Mouse (Mus musculus): ENCODE results near the gene Smyd2. TPM values are rescaled to one million over a fixed set of nuclear protein-coding genes. Genes with fewer than 3 reads are reported as not detected.
A peak's percentile ranks its signal among the peaks of the same experiment; 100 is the strongest.

Smyd2 gene
- 73.9 and 84.4 TPM in 2 replicates for polyA plus RNA-seq (2014; fragmentation: Nextera tagmentation; extraction: Ambion mirVana)

DNA sequence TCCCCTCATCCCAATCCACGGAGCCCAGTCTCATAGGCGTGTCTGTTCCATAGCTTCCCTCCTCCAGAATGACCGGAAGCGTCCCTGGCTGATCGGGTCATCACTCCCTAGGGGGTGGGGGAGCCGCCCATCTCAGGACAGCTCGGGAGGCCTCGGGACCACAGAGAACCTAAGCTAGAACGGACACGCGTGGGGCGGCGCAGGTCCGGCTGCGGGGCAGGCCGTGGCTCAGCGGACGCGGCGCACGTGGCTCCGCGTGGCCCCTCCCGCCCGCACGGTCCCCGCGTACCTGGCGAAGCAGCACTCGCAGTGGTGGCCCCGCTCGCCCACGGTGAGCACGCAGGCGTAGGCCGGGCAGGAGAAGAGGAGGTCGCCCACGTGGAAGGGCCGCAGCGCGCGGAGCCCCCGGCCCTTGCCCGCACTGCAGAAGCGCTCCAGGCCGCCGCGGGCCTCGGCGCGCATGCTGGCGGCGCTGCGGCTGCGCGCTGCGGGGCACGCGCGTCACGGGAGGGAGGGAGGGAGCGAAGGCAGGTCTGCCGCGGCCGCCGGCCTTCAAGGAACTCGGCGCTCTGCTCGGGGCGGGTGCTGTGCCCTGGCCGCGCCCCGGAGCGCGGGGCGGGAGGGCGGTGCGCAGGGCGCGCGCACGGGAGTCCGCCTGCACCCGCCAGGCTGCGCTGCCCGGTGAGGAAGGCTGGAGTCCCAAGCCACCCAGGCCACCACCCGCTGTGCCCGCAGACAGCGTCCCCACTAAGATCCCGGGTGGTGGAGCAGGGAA is at the start of gene Smyd2:
Gene Smyd2, minus strand, starts transcription at position 546 of the 775 bp plus-strand sequence.
- Histone ChIP-seq H3K9me3 (ENCODE audit: control insufficient read depth, low read length) (no peaks in the 10 kb centered on the region), H3K36me3 (replicated peaks; ENCODE audit: control insufficient read depth, insufficient read depth) (no peaks in the 10 kb centered on the region), H3K27me3 (ENCODE audit: control insufficient read depth, insufficient read depth, low read length) (no peaks in the 10 kb centered on the region), H3K9ac (peak within 1 kb of the TSS; percentile 77), H3K4me2 (replicated peaks) (peak within 1 kb of the TSS; percentile 85), H3K27ac (peak within 1 kb of the TSS; percentile 59), H3K4me3 (replicated peaks; ENCODE audit: low read length) (peak within 1 kb of the TSS; percentile 79), H3K4me1 (replicated peaks; ENCODE audit: control insufficient read depth, insufficient read depth, low read length) (peaks cover 14% of the 10 kb centered on the region; the same call in 1 of the 2 replicates)
- DNase-seq (ENCODE audit: low spot score) (peak; percentile 79), ATAC-seq (ENCODE audit: low FRiP score) (peak; percentile 86)
- WGBS = under 1% methylated on average over 57 of the region's 90 CpGs

DNA sequence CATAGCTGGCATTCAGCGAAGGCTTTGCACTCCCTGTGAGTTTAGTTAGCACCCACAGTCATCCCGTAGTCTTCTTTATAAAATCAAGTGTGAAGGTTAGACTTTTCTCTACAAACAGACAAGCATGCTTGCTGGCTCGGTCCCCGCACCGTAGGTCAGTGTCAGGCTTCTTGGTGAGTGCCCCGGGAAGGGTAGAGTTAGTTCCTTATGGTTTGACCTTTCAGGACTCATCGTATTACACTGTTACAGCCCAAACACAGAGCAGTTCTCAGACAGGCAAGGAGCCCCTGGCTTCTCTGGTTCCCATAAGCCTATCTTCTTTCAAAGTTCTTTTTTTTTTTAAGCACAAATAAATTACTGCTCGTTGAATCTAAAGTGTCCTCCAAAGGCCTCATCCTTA is 48.2 kb upstream of the Smyd2 start:
- H3K9me3 ChIP-seq (ENCODE audit: control insufficient read depth, low read length) = no peaks in the 10 kb centered on the region
- ATAC-seq (ENCODE audit: low FRiP score) = no peak
- H3K9ac ChIP-seq = no peak overlapping the region
- DNase-seq (ENCODE audit: low spot score) = no peak
- H3K4me1 ChIP-seq (replicated peaks; ENCODE audit: control insufficient read depth, insufficient read depth, low read length) = no peaks in the 10 kb centered on the region
- no peaks in the 10 kb centered on the region for H3K27me3 ChIP-seq (ENCODE audit: control insufficient read depth, insufficient read depth, low read length)
- 89% methylated on average over 8 of the region's 8 CpGs for WGBS
- no peaks in the 10 kb centered on the region for H3K36me3 ChIP-seq (replicated peaks; ENCODE audit: control insufficient read depth, insufficient read depth)
- no peak overlapping the region for H3K27ac ChIP-seq
- H3K4me3 ChIP-seq (replicated peaks; ENCODE audit: low read length) = no peak overlapping the region
- H3K4me2 ChIP-seq (replicated peaks) = no peak overlapping the region

DNA sequence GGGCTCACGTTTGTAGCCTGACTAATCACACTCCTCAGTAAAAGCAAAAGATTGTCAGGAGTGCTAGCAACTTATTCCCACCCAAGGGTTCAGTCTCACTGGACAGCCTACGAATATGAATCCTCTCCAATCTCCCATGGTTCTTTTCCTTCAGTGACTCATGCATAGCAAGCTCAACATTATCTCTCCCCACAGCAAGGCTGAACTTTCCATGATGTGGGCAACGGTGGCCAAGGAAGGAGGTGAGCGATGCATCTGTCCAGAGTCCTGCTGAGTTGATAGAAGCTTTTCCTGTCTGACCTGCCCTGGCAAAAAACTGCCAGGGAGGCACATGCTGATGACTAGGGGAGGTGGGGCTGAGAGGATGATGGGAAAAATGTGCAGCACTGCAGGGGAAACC is 45.9 kb upstream of the Smyd2 start:
- H3K36me3 ChIP-seq (replicated peaks; ENCODE audit: control insufficient read depth, insufficient read depth) = no peaks in the 10 kb centered on the region
- no peak overlapping the region for H3K9ac ChIP-seq
- H3K27me3 ChIP-seq (ENCODE audit: control insufficient read depth, insufficient read depth, low read length) = no peaks in the 10 kb centered on the region
- no peak overlapping the region for H3K4me2 ChIP-seq (replicated peaks)
- DNase-seq (ENCODE audit: low spot score) (no peak), ATAC-seq (ENCODE audit: low FRiP score) (no peak)
- H3K4me3 ChIP-seq (replicated peaks; ENCODE audit: low read length) = no peak overlapping the region
- 83% methylated on average over 4 of the region's 4 CpGs for WGBS
- no peaks in the 10 kb centered on the region for H3K9me3 ChIP-seq (ENCODE audit: control insufficient read depth, low read length)
- no peak overlapping the region for H3K27ac ChIP-seq
- H3K4me1 ChIP-seq (replicated peaks; ENCODE audit: control insufficient read depth, insufficient read depth, low read length) = no peaks in the 10 kb centered on the region

DNA sequence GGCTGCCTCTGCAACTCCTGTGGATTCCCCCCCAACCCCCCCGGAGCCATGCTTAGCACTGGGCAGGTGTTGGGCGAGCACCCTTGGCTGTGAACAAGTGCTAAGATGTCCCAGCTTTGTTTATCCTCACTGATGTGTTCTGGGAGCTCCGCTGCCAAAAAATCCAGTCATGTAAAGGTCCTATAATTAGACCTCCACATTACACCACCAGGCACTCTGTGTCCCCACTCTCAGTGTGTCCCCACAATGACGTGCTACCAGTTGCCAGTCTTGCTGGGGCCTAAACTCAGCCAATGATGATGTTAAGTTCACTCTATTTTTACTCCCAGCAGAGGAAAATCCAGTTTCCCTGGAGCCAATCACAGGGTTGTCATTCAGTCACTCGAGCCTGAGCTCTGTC is 38.3 kb upstream of the Smyd2 start:
- DNase-seq (ENCODE audit: low spot score) (no peak), ATAC-seq (ENCODE audit: low FRiP score) (no peak)
- no peaks in the 10 kb centered on the region for H3K9me3 ChIP-seq (ENCODE audit: control insufficient read depth, low read length)
- no peak overlapping the region for H3K9ac ChIP-seq
- H3K27ac ChIP-seq = no peak overlapping the region
- no peak overlapping the region for H3K4me2 ChIP-seq (replicated peaks)
- no peaks in the 10 kb centered on the region for H3K27me3 ChIP-seq (ENCODE audit: control insufficient read depth, insufficient read depth, low read length)
- no peaks in the 10 kb centered on the region for H3K4me1 ChIP-seq (replicated peaks; ENCODE audit: control insufficient read depth, insufficient read depth, low read length)
- H3K4me3 ChIP-seq (replicated peaks; ENCODE audit: low read length) = no peak overlapping the region
- WGBS = 82% methylated on average over 5 of the region's 5 CpGs
- H3K36me3 ChIP-seq (replicated peaks; ENCODE audit: control insufficient read depth, insufficient read depth) = no peaks in the 10 kb centered on the region

DNA sequence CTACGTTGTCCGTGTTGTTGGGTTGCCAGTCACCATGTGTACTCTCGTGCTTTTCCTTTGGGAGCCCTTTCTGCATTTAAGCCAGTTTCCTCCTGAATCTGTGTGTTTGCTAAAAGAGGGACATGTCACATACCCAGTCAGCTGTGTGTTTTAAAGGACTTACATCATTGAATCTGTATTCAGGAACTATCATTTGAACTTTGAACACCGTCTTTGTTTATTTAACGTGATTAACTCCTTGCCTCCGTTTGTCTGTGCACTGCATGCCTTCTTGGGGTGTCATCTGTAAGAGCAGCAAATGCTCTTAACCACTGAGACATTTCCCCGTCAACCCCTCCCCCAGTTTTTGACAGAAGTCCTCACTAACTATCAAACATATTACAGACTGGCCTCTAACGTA is 37.6 kb upstream of the Smyd2 start:
- Histone ChIP-seq H3K9ac (no peak overlapping the region), H3K4me3 (replicated peaks; ENCODE audit: low read length) (no peak overlapping the region), H3K27ac (no peak overlapping the region), H3K36me3 (replicated peaks; ENCODE audit: control insufficient read depth, insufficient read depth) (no peaks in the 10 kb centered on the region), H3K4me1 (replicated peaks; ENCODE audit: control insufficient read depth, insufficient read depth, low read length) (no peaks in the 10 kb centered on the region), H3K9me3 (ENCODE audit: control insufficient read depth, low read length) (no peaks in the 10 kb centered on the region), H3K4me2 (replicated peaks) (no peak overlapping the region), H3K27me3 (ENCODE audit: control insufficient read depth, insufficient read depth, low read length) (no peaks in the 10 kb centered on the region)
- DNase-seq (ENCODE audit: low spot score) (no peak), ATAC-seq (ENCODE audit: low FRiP score) (no peak)
- 90% methylated on average over 8 of the region's 8 CpGs for WGBS

DNA sequence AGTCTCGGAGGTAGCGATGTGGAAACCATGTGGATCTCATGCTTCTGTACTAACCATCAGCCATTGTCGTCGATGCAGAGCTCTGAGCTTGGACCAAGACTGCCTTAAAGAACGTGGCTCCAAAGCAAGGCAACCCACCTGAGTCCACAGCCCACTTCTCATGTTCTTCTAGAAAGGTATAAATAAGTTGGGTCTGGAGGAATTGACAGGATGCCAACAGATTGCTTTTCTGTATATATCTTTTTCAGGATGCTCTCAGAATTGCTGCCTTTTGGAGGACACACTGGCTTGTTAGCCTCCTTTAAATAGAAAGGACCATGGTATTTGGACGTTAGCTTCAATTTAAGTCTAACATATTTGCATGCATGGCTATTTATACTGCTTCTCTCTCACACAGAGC is 29.7 kb upstream of the Smyd2 start:
- ATAC-seq (ENCODE audit: low FRiP score) (no peak), DNase-seq (ENCODE audit: low spot score) (no peak)
- H3K27ac ChIP-seq = no peak overlapping the region
- WGBS = 80% methylated on average over 6 of the region's 6 CpGs
- no peaks in the 10 kb centered on the region for H3K9me3 ChIP-seq (ENCODE audit: control insufficient read depth, low read length)
- H3K4me3 ChIP-seq (replicated peaks; ENCODE audit: low read length) = no peak overlapping the region
- H3K27me3 ChIP-seq (ENCODE audit: control insufficient read depth, insufficient read depth, low read length) = no peaks in the 10 kb centered on the region
- no peaks in the 10 kb centered on the region for H3K36me3 ChIP-seq (replicated peaks; ENCODE audit: control insufficient read depth, insufficient read depth)
- no peak overlapping the region for H3K4me2 ChIP-seq (replicated peaks)
- H3K9ac ChIP-seq = no peak overlapping the region
- no peaks in the 10 kb centered on the region for H3K4me1 ChIP-seq (replicated peaks; ENCODE audit: control insufficient read depth, insufficient read depth, low read length)

DNA sequence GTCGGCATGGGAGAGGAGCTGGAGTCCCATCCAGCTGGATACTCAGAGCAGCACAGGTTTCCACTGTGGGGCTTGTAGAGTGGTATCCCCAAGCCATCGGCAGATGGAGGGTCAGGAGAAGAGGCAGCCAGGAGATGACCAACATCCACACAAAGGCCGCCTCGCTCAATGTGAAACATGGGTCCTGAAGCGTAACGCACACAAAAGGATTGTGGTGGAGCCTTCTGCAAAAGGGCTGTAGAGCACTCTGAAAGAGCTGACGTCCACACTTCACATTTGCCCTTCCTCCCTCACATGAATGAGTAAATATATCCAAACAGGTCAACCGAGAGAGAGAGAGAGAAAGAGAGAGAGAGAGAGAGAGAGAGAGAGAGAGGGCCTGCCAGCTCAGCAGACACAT is 25.2 kb upstream of the Smyd2 start:
- no peak overlapping the region for H3K4me2 ChIP-seq (replicated peaks)
- no peaks in the 10 kb centered on the region for H3K4me1 ChIP-seq (replicated peaks; ENCODE audit: control insufficient read depth, insufficient read depth, low read length)
- no peak overlapping the region for H3K27ac ChIP-seq
- H3K9ac ChIP-seq = no peak overlapping the region
- no peak for DNase-seq (ENCODE audit: low spot score)
- WGBS = 57% methylated on average over 8 of the region's 8 CpGs
- no peak overlapping the region for H3K4me3 ChIP-seq (replicated peaks; ENCODE audit: low read length)
- no peak for ATAC-seq (ENCODE audit: low FRiP score)
- H3K36me3 ChIP-seq (replicated peaks; ENCODE audit: control insufficient read depth, insufficient read depth) = no peaks in the 10 kb centered on the region
- H3K9me3 ChIP-seq (ENCODE audit: control insufficient read depth, low read length) = no peaks in the 10 kb centered on the region
- H3K27me3 ChIP-seq (ENCODE audit: control insufficient read depth, insufficient read depth, low read length) = no peaks in the 10 kb centered on the region

DNA sequence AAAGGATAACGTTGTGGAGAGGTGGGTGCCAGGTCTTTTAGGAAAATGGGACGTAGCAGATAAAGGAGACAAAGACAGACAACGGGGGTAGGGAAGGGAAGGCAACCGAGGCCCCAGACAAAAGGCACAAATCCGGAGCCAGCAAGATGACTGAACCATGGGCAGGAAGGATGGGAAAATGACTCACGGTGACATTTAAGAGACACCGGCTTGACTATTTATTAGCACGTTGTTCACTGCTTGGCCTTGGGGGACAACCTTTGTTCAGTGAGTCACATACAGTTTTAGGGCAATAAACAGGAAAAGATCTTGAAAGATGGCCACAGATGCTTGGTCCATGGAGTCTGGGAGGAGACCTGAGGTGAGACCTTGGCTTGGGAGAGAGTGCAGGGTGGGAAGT is 24.0 kb upstream of the Smyd2 start:
- ATAC-seq (ENCODE audit: low FRiP score) = no peak

DNA sequence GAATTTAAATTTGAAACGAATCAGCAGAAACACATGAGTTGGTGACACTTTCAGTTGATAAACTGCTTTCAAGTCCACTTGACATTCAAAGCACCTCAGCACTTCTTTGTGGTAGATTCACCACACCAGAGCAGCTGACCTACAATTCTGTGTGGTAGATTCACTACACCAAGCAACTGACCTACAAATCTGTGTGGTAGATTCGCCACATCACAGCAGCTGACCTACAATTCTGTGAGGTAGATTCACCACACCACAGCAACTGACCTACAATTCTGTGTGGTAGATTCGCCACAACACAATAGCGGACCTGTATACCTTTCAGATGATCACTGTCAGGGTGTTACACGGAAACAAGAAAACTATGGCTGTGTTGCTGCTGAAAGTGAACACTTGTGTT is 19.6 kb upstream of the Smyd2 start:
- Histone ChIP-seq H3K4me2 (replicated peaks) (no peak overlapping the region), H3K9me3 (ENCODE audit: control insufficient read depth, low read length) (no peaks in the 10 kb centered on the region), H3K9ac (no peak overlapping the region), H3K4me1 (replicated peaks; ENCODE audit: control insufficient read depth, insufficient read depth, low read length) (no peaks in the 10 kb centered on the region), H3K27me3 (ENCODE audit: control insufficient read depth, insufficient read depth, low read length) (no peaks in the 10 kb centered on the region), H3K36me3 (replicated peaks; ENCODE audit: control insufficient read depth, insufficient read depth) (no peaks in the 10 kb centered on the region), H3K27ac (no peak overlapping the region), H3K4me3 (replicated peaks; ENCODE audit: low read length) (no peak overlapping the region)
- ATAC-seq (ENCODE audit: low FRiP score) = no peak
- DNase-seq (ENCODE audit: low spot score) = no peak
- WGBS = 93% methylated on average over 5 of the region's 5 CpGs

More for the DNA sequence above, 24.0 kb upstream of the Smyd2 start:
- H3K9me3 ChIP-seq (ENCODE audit: control insufficient read depth, low read length) = no peaks in the 10 kb centered on the region
- H3K4me2 ChIP-seq (replicated peaks) = no peak overlapping the region
- H3K9ac ChIP-seq = no peak overlapping the region
- no peaks in the 10 kb centered on the region for H3K27me3 ChIP-seq (ENCODE audit: control insufficient read depth, insufficient read depth, low read length)
- no peaks in the 10 kb centered on the region for H3K4me1 ChIP-seq (replicated peaks; ENCODE audit: control insufficient read depth, insufficient read depth, low read length)
- DNase-seq (ENCODE audit: low spot score) = no peak
- H3K36me3 ChIP-seq (replicated peaks; ENCODE audit: control insufficient read depth, insufficient read depth) = no peaks in the 10 kb centered on the region
- WGBS = 81% methylated on average over 8 of the region's 8 CpGs
- H3K27ac ChIP-seq = no peak overlapping the region
- H3K4me3 ChIP-seq (replicated peaks; ENCODE audit: low read length) = no peak overlapping the region
